Mouse (Mus musculus) heart, postnatal 36 days (tissue): ENCODE results near the gene Taar7b. TPM values are rescaled to one million over a fixed set of nuclear protein-coding genes. Genes with fewer than 3 reads are reported as not detected.

Experiments
- DNase-seq, 2 experiments: peaks; one replicate each; pipeline ENCODE4 v3.0.0; 2021 to 2022
- intact Hi-C: fragments of 180-260 bp; cut with DNase I; formaldehyde crosslinking; loops from one replicate; pipeline ENCODE4 v1.15.1; 2025
- total RNA-seq, 2 experiments: library from RNA; stranded (reverse); gene quantifications; 2 replicates each; pipeline ENCODE4 v1.2.3; 2021

Gene Taar7b
- not detected for total RNA-seq

DNA sequence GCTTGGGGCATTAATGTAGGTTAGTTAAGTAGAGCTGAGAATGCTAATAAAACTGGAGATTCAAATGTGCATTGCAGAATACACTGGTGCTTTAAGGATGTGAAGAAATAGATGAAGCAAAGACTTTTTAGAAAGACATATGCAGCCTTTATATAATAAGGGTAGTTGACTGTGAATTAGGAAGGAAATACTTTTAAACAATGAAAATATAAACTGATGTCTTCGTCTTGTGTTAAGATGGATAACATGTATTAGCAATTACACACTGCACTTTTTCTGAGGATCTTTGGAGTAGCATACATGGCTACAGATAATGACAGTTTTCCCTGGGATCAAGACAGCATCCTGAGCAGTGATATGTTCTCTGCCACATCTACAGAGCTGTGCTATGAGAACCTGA is at the start of gene Taar7b:
Gene Taar7b, plus strand, starts transcription at position 301 of the 400 bp plus-strand sequence.
- intact Hi-C loops = no loop called here

DNA sequence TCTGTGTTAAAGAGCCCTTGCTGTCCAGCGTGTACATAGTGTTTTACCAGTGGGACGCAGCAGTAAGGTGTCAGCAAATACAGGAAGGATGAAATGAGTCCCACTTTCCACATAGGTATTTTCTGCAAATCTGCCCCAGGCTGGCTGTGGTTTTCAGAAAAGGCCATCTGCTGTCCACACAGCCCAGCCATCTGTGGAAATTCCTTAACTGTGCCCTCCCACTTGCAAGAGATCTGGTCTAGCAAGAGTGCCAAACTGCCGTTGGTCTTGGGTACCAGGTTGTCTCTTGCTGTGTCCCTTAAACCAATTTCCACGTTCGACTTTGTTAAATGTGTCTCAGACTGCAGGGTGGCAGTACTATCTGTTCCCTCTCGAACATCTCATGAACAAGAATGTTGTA is 48.0 kb upstream of the Taar7b start:
- DNase-seq = no peak
- intact Hi-C loops = no loop called here

More for the DNA sequence above, at the start of gene Taar7b:
- no peak for DNase-seq

DNA sequence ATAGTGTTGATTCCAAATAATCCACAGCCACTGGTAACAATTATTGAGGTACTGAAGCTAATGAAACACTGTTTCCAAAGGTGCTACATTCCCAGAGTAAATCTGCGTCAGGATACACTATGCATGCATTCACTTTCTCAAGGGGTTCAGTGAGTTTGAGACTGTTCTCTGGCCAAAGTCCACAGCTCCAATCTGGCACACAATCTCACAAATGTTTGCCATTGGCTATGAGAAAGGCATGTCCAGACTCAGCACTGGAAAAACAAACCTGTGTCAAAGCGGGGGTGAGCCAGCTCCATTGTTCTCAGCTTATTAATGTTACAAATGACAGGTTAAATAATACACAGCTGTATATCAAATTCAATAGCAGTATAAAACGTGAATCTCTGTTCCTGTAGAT is 40.7 kb upstream of the Taar7b start:
- intact Hi-C loops = no loop called here
- no peak for DNase-seq

DNA sequence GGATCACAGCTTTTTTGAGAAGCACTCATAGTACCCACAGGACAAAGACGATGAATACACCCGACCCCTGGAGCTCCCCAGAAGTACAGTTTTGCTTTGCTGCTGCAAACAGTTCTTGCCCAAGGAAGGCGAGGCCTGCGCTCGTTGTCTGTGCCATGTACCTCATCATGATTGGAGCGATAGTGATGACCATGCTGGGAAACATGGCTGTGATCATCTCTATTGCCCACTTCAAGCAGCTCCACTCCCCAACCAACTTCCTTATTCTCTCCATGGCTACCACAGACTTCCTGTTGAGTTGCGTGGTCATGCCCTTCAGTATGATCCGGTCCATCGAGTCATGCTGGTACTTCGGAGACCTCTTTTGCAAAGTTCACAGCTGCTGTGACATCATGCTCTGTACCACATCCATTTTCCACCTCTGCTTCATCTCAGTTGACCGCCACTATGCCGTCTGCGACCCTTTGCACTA is 39.3 kb upstream of the Taar7b start, which contains the start of gene Taar4:
Gene Taar4, plus strand, starts transcription at position 51 of the 472 bp plus-strand sequence.
- intact Hi-C loops = no loop called here
- DNase-seq = no peak

DNA sequence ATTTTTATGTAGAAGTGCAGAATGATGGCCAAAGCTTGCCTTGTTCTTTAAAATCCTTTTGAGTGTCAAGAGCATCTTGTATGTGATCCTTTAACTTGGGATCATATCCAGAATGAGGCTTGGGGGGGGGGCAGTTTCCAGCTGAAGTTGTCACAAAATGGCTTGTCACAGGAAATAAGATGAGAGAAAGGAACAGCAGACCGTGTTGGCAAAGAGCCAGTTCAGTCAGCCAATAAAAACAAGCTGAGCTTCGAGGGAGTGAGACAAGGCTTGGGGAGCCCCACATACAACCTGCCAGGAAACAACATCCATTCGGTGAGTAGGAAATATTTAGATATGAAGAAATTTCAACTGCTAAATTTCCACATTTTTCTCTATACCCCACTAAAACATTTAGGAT is 36.3 kb upstream of the Taar7b start:
- intact Hi-C loops = no loop called here
- DNase-seq = no peak

DNA sequence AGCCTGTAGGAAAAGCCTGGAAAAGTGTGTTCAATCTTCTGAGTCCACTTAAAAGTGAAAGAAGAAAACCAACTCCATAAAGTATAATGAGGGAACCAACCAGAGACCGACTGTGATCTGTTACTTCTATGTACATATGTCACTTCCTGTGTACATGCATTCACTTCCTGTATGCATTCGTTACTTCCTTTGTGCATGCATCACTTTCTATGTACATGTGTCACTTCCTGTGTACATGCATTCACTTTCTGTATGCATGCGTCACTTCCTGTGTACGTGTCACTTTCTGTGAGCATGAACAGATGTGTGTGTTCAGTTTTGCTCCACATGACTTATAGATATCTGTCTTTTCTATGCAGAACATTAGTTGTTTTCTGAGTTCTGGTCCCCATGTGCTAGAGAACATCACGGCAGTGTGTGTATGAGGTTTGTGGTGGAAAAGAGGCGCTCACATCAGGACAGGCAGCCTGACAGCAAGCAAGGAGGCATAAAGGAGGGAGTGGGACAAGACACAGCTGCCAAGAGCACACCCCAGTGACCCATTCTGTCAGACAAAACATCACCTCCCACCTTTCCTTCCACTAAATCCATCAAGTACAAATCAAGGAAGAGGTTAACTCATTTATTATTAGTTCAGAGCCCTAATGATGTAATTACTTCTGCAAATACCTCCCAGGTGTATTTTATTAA is 34.7 kb upstream of the Taar7b start:
- intact Hi-C loops = no loop called here

DNA sequence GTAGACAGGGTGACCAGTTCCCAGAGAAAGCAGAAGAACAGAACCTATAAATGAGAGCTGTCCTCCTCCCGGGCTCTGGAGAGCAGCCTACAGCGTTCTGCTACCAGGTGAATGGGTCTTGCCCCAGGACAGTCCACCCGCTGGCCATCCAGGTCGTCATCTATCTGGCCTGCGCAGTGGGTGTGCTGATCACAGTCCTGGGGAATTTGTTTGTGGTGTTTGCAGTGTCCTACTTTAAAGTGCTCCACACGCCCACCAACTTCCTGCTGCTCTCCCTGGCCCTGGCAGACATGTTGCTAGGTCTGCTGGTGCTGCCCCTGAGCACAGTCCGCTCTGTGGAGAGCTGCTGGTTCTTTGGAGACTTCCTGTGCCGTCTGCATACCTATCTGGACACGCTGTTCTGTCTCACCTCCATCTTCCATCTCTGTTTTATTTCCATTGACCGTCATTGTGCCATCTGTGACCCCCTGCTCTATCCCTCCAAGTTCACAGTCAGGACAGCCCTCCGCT is 29.0 kb upstream of the Taar7b start, which contains the start of gene Taar5:
Gene Taar5, plus strand, starts transcription at position 51 of the 510 bp plus-strand sequence.
- no peak for DNase-seq
- intact Hi-C loops = no loop called here

More for the DNA sequence above, 34.7 kb upstream of the Taar7b start:
- no peak for DNase-seq

DNA sequence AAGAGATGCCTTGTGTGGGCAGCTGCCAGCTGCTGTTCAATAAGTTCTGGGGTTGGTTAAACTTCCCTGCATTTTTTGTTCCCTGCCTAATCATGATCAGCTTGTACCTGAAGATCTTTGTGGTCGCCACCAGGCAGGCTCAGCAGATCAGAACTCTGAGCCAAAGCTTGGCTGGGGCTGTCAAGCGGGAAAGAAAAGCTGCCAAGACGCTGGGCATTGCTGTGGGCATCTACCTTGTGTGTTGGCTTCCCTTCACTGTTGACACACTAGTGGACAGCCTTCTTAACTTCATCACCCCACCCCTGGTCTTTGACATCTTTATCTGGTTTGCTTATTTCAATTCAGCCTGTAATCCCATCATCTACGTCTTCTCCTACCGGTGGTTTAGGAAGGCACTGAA is 28.5 kb upstream of the Taar7b start:
- intact Hi-C loops = no loop called here
- DNase-seq = no peak

DNA sequence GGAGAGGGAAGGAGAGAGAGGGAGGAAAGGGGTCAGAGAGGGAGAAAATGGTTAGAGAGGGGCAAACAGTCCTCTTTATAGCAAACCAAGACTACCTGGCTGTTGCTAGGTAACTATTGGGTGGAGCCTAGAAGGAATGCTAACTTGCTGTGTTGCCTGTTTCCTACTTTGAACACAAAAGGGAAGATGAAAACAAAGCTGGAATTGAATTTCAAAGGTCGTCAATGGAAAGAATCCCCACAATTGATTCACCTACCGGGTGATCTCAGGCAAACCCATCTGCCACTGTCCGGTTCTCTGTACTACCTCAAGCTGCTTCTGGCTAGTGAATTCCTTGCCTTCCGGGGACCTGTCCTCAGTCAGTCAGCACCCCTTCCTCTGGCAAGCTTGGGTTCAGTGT is 21.8 kb upstream of the Taar7b start:
- no peak for DNase-seq
- intact Hi-C loops = loop anchor here (5.0 kb wide), 1 partner anchor 324 kb away; no protein-coding TSS in a partner anchor

DNA sequence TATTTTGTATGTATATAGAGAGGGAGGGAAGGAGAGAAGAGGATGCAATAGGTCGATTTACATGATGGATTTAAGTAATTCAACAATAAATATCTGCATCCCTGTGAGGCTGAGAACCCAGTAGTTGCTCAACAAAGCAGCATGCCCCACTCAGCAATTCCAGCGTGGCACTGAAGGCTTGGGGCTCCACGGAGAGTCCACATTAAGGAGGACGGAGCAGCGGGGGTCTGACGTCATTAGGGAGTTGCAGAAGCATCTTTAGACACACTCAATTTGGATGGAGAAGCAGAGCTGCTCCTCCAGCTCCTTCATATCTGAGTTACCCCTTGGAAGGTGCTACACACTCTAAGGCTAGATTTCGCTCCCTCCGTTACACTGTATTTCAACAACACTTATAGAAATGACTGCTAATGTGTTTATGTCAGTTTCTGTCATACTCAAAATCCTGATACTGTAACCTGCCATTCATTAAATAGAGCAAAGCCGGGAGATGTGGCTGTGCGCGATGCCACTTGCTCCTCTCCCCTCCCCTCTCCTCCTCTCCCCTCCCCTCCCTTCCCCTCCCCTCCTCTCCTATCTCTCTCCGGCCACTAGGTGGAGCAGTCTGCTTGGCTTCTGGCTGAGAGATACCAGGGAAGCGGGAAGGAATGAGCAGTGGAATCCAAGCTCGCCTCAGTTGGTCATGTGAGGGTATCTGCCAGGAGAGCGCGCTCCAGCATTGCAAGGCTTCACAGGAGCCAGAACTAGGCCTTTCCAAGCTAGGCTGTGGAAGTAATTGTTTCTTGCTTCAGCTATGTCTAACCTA is 20.6 kb upstream of the Taar7b start:
- intact Hi-C loops = loop anchor here (1.0 to 5.0 kb wide), 4 partner anchors 101 to 323 kb away; no protein-coding TSS in a partner anchor
- DNase-seq = peak; percentile 59 to 65

DNA sequence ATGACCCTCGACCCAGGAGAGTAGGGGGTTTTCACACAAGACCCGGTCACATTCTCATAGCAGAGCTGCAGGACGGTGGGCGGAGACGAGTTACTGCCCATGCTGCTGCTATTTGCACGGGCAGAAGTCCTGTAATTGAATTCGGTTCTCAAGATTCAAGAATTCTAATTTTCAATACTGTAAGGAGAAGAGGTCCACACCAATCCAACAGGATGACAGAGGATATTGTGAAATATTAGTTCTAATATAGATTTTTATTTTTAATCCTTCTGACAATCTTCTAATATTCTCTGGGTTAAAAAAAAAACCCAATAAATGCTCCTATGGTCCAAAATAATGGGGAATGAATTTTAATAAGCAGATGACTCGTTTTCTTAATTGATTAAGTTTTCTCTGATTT is 14.2 kb upstream of the Taar7b start, which contains the start of gene Taar6:
Gene Taar6, minus strand, starts transcription at position 101 of the 400 bp plus-strand sequence.
- intact Hi-C loops = no loop called here
- no peak for DNase-seq

DNA sequence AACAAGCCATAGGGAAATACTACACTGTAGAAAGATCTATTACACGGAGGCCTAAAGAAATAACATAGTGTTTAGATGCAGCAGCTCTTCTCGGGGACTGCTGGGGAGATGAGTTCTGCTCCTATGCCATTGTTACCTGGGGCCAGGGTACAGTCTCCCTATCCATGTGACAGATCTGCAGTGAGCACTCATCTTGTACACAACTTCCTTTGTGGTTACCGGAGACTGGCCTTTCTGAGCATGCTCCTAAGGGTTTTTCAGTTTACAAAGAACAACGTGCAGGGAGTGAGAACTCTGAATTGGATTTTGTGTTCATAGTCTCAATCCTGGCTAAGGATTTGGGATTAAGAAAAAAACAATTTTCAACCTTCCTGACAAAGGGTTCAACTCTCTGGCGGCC is 13.3 kb upstream of the Taar7b start:
- intact Hi-C loops = no loop called here
- DNase-seq = no peak

DNA sequence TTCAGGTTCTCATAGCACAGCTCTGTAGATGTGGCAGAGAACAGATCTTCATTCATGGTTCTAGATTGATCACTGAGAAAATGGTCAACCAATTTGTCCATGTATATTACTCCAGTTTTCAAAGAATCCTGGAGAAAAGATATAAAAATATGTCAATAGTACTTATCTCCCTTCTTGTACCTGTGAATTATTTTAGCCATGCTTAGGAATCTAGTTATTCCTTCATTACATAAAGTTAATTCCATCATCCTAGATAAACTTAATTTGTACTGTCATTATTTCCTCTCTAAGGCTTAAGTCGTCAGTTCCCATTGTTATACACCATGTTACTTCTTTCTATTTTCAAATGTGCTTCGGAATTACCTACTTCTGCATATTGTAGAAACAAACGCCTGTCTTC is 6.4 kb upstream of the Taar7b start, which contains the start of gene Taar7a:
Gene Taar7a, minus strand, starts transcription at position 101 of the 400 bp plus-strand sequence.
- intact Hi-C loops = no loop called here

DNA sequence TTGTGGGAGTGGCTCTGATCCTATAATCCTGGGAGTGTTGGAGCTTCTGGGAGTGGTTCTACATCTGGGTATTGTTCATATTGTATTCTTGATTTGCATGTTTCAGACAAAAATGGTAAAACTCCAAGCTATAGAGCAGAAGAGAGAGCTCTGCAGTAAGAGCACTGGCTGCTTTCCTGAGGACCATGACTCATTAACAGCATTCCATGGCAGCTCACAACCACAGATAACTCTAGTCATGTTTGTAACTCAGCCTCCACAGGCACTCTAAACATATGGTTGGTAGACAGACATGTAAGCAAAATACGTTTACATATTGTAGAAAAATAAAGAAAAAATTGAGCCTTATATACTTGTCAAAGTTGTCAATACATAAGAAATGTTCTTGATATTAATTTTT is 6.7 kb downstream of the Taar7b start:
- intact Hi-C loops = no loop called here
- no peak for DNase-seq

More for the DNA sequence above, 6.4 kb upstream of the Taar7b start, which contains the start of gene Taar7a:
- DNase-seq = no peak

DNA sequence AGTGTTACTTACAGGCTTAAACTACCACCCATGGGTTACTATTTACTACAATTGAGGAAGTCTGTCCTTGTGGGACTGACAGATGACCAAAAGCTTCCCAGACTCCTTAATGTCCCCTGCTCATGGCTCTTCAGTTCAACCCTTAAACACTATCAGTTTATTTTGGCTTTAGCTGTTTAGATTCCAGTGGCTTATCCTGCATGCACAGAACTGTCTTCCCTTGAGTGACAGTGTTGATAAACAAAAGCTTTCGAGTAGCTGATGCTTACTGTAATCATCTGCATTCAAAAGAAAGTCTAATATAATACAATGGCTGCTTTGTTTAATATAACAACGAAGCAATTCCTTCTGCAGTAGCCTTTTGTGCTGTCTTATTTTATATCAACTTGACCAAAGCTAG is 7.3 kb downstream of the Taar7b start:
- intact Hi-C loops = no loop called here
- DNase-seq = no peak

DNA sequence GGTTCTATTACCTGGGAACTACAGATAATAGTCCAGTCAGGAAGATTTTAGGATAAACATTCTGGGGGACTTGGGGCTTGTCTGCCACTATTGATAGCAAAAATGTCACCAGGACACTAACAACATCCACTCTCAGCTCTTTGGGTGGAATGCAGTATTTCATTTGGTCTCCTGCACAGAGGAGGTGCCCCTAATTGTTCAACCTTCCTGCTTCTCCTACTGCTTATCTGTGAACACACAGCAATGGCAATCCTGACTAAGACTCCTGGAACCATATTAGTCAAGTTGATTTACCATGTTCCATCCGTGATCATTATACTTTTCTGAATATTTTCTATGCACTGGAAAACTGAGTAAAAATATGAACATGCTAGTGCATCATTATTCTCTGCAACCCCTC is 8.4 kb downstream of the Taar7b start:
- intact Hi-C loops = no loop called here
- no peak for DNase-seq

DNA sequence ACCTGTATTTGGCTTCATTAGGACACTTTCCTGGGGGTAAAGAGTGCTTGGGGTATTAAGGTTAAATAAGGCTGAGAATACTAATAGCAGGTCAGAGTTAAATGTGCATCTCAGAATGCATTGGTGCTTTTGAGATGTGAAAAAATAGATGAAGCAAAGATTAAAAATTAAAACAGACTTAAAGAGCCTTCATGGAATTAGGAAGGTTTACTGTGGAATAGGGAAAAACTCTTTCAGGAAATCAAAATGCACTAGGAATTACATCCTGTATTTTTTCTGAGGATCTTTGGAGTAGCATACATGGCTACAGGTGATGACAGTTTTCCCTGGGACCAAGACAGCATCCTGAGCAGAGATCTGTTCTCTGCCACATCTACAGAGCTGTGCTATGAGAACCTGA is 27.2 kb downstream of the Taar7b start, which contains the start of gene Taar7d:
Gene Taar7d, plus strand, starts transcription at position 301 of the 400 bp plus-strand sequence.
- intact Hi-C loops = no loop called here
- no peak for DNase-seq

DNA sequence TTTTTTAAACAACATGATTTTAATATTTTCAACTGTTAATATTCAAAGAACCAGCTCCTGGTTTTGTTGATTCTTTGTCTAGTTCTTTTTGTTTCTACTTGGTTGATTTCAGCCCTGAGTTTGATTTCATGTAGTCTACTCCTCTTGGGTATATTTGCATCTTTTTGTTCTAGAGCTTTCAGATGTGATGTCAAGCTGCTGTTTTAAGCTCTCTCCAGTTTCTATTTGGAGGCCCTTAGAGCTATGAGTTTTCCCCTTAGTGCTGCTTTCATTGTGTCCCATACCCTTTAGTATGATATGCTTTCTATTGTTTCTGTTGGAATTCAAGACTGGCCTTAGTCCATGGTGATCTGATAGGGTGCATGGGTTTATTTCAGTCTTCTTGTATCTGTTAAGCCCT is 31.6 kb downstream of the Taar7b start:
- DNase-seq = no peak
- intact Hi-C loops = no loop called here

DNA sequence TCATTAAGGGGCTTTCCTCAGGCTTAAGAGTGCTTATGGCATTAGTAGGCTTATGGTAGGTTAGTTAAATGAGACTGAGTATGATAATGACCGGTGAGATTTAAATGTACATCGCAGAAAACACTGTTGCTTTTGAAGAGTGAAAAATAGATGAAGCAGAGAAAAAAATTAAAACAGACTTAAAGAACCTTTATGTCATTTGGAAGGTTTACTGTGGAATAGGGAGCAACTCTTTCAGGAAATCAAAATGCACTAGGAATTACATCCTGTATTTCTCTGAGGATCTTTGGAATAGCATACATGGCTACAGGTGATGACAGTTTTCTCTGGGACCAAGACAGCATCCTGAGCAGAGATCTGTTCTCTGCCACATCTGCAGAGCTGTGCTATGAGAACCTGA is 37.6 kb downstream of the Taar7b start, which contains the start of gene Taar7e:
Gene Taar7e, plus strand, starts transcription at position 301 of the 400 bp plus-strand sequence.
- intact Hi-C loops = no loop called here
- DNase-seq = no peak

DNA sequence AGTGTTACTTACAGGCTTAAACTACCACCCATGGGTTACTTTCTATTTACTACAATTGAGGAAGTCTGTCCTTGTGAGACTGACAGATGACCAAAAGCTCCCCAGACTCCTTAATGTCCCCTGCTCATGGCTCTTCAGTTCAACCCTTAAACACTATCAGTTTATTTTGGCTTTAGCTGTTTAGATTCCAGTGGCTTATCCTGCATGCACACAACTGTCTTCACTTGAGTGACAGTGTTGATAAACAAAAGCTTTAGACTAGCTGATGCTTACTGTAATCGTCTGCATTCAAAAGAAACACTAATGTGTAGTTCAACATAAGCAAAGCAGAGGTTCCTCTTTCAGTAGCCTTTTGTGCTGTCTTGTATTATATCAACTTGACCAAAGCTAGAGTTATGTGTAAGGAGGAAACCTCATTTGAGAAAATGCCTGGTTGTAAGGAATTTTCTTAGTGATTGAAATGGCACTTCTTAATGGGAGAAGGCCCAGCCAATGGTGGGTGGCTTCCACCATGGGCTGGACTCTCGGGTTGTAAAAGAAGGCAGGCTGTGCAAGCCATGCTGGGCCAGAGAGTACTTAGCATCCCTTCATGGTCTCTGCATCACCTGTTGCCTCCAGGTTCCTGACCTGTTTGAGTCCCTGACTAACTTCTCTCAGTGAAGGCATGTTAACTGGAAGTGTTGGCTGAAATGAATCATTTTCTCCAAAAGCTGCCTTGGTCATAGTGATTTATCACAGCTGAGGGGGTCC is 40.6 kb downstream of the Taar7b start:
- intact Hi-C loops = no loop called here
- DNase-seq = no peak
